Mouse (Mus musculus): ENCODE results near the gene Mpp3.

GRCm38 (mm10) chr11:102068969-102069368 is 40.7 kb upstream of the Mpp3 start:
- TF ChIP-seq CTCF (IDR thresholded peaks at IDR 0.05; ENCODE audit: low read depth) (peak; percentile 62), EP300 (IDR thresholded peaks at IDR 0.05; ENCODE audit: low read depth) (no peak)
